Mouse (Mus musculus) liver, embryonic 13.5 days (tissue): ENCODE data around the gene Dnajc28. TPM values are rescaled to one million over a fixed set of nuclear protein-coding genes. Genes with fewer than 3 reads are reported as not detected.

ENCODE experiments used
- ATAC-seq: fragments of 200-750 bp; cut with Nextera tagmentation; 2 replicates; pipeline ENCODE4 v1.8.0; 2017; ENCODE audit warnings: low read depth, mild to moderate bottlenecking, moderate number of reproducible peaks, moderate library complexity
- DNase-seq: peaks from one replicate; pipeline ENCODE4 v3.0.0; 2022
- H3K27ac ChIP-seq: fragments of 300-500 bp; sonication (generic); 2 replicates; pipeline ENCODE4 v1.5.1; 2015; ENCODE audit warnings: moderate library complexity, mild to moderate bottlenecking, inconsistent platforms
- H3K27me3 ChIP-seq: fragments of 300-500 bp; sonication (generic); 2 replicates; pipeline ENCODE4 v1.6.1; 2015; ENCODE audit warnings: mild to moderate bottlenecking, inconsistent platforms
- H3K36me3 ChIP-seq: fragments of 300-500 bp; sonication (generic); 2 replicates; pipeline ENCODE4 v1.6.1; 2015; ENCODE audit warnings: mild to moderate bottlenecking, inconsistent platforms
- H3K4me1 ChIP-seq: fragments of 300-500 bp; sonication (generic); replicated peaks from 2 replicates; pipeline ENCODE4 v1.6.1; 2015; ENCODE audit warnings: inconsistent platforms
- H3K4me2 ChIP-seq: fragments of 300-500 bp; sonication (generic); 2 replicates; pipeline ENCODE4 v1.6.1; 2015; ENCODE audit warnings: inconsistent platforms, mild to moderate bottlenecking, moderate library complexity
- H3K4me3 ChIP-seq: fragments of 300-500 bp; sonication (generic); replicated peaks from 2 replicates; pipeline ENCODE4 v1.5.1; 2015; ENCODE audit warnings: mild to moderate bottlenecking, inconsistent platforms
- H3K9ac ChIP-seq: fragments of 300-500 bp; sonication (generic); 2 replicates; pipeline ENCODE4 v1.6.1; 2015; ENCODE audit warnings: mild to moderate bottlenecking, inconsistent platforms
- H3K9me3 ChIP-seq: fragments of 300-500 bp; sonication (generic); replicated peaks from 2 replicates; pipeline ENCODE4 v1.6.1; 2016; ENCODE audit warnings: inconsistent platforms
- WGBS: fragments of 180-500 bp; shearing (Covaris S2); methylation state at CpG from one replicate; pipeline ENCODE4 v1.1.7; 2015; ENCODE audit not compliant: insufficient replicate concordance; 5-methylcytosine and 5-hydroxymethylcytosine counted together
- polyA plus RNA-seq: library from polyadenylated mRNA; unstranded; fragments of >200 nt; fragmentation: Nextera tagmentation; extraction: Ambion mirVana; gene quantifications from 2 replicates; pipeline ENCODE4 v1.2.1, GENCODE M21; 2015

Dnajc28 gene
- 1.4 and 2.5 TPM in 2 replicates for polyA plus RNA-seq

GRCm38 (mm10) chr16:91618511-91619501 lies at the start of gene Dnajc28:
Gene Dnajc28, minus strand, starts transcription at chr16:91619026.
- H3K27me3 ChIP-seq = 0 out of 2 replicates have a peak, but pooled peaks cover 5% of the 10 kb centered on the region
- DNase-seq (peak; percentile 75), ATAC-seq (peak; percentile 92)
- 10% methylated on average over 39 of the region's 39 CpGs for WGBS
- H3K9ac ChIP-seq = peak within 1 kb of the TSS; percentile 80
- H3K4me1 ChIP-seq = peaks cover 7% of the 10 kb centered on the region
- H3K9me3 ChIP-seq = no peaks in the 10 kb centered on the region
- H3K4me3 ChIP-seq = peak within 1 kb of the TSS; percentile 74
- peak within 1 kb of the TSS; percentile 82 for H3K4me2 ChIP-seq
- H3K27ac ChIP-seq = peak within 1 kb of the TSS; percentile 15; the same call in 1 of the 2 replicates
- peaks cover 42% of the 10 kb centered on the region for H3K36me3 ChIP-seq

GRCm38 (mm10) chr16:91663795-91664194 lies 45.0 kb upstream of the Dnajc28 start:
- ATAC-seq = no peak
- H3K9ac ChIP-seq = no peak overlapping the region
- WGBS = 90% methylated on average over 3 of the region's 3 CpGs

GRCm38 (mm10) chr16:91662336-91662735 lies 43.5 kb upstream of the Dnajc28 start:
- H3K4me2 ChIP-seq = no peak overlapping the region
- DNase-seq (no peak), ATAC-seq (no peak)
- 93% methylated on average over 16 of the region's 16 CpGs for WGBS
- no peaks in the 10 kb centered on the region for H3K4me1 ChIP-seq
- H3K9ac ChIP-seq = no peak overlapping the region
- H3K36me3 ChIP-seq = peaks cover 97% of the 10 kb centered on the region
- no peaks in the 10 kb centered on the region for H3K27me3 ChIP-seq
- H3K4me3 ChIP-seq = no peak overlapping the region
- no peak overlapping the region for H3K27ac ChIP-seq
- peaks cover 12% of the 10 kb centered on the region; the same call in 1 of the 2 replicates for H3K9me3 ChIP-seq

More at GRCm38 (mm10) chr16:91663795-91664194, 45.0 kb upstream of the Dnajc28 start:
- no peaks in the 10 kb centered on the region for H3K27me3 ChIP-seq
- H3K9me3 ChIP-seq = peaks cover 8% of the 10 kb centered on the region; the same call in 1 of the 2 replicates
- no peak for DNase-seq
- H3K36me3 ChIP-seq = peaks cover 93% of the 10 kb centered on the region
- no peaks in the 10 kb centered on the region for H3K4me1 ChIP-seq
- no peak overlapping the region for H3K4me3 ChIP-seq
- H3K27ac ChIP-seq = no peak overlapping the region
- no peak overlapping the region for H3K4me2 ChIP-seq

GRCm38 (mm10) chr16:91661397-91661796 lies 42.6 kb upstream of the Dnajc28 start:
- no peaks in the 10 kb centered on the region for H3K27me3 ChIP-seq
- H3K9ac ChIP-seq = no peak overlapping the region
- DNase-seq = no peak
- H3K9me3 ChIP-seq = peaks cover 12% of the 10 kb centered on the region; the same call in 1 of the 2 replicates
- 77% methylated on average over 1 of the region's 1 CpGs for WGBS
- H3K4me1 ChIP-seq = no peaks in the 10 kb centered on the region
- H3K36me3 ChIP-seq = peaks cover 97% of the 10 kb centered on the region
- H3K4me3 ChIP-seq = no peak overlapping the region
- no peak overlapping the region for H3K4me2 ChIP-seq
- H3K27ac ChIP-seq = no peak overlapping the region
- no peak for ATAC-seq

- Histone ChIP-seq H3K4me3 (no peak overlapping the region), H3K9ac (no peak overlapping the region), H3K4me2 (no peak overlapping the region), H3K36me3 (peaks cover 97% of the 10 kb centered on the region), H3K27me3 (no peaks in the 10 kb centered on the region), H3K9me3 (peaks cover 12% of the 10 kb centered on the region; the same call in 1 of the 2 replicates), H3K4me1 (no peaks in the 10 kb centered on the region), H3K27ac (no peak overlapping the region)
- ATAC-seq (no peak), DNase-seq (no peak)
- WGBS = 96% methylated on average over 20 of the region's 20 CpGs
These were observed 41.0 kb upstream of the Dnajc28 start for GRCm38 (mm10) chr16:91659798-91660197.

- H3K27me3 ChIP-seq = no peaks in the 10 kb centered on the region
- H3K4me1 ChIP-seq = no peaks in the 10 kb centered on the region
- 91% methylated on average over 5 of the region's 5 CpGs for WGBS
- H3K36me3 ChIP-seq = peaks cover 97% of the 10 kb centered on the region
- no peak overlapping the region for H3K27ac ChIP-seq
- DNase-seq (no peak), ATAC-seq (no peak)
- H3K9me3 ChIP-seq = peaks cover 12% of the 10 kb centered on the region; the same call in 1 of the 2 replicates
- H3K4me3 ChIP-seq = no peak overlapping the region
- H3K9ac ChIP-seq = no peak overlapping the region
- no peak overlapping the region for H3K4me2 ChIP-seq
These were observed 39.6 kb upstream of the Dnajc28 start for GRCm38 (mm10) chr16:91658471-91658870.

GRCm38 (mm10) chr16:91657285-91657684 lies 38.5 kb upstream of the Dnajc28 start:
- Histone ChIP-seq H3K9ac (no peak overlapping the region), H3K36me3 (peaks cover 93% of the 10 kb centered on the region), H3K9me3 (peaks cover 12% of the 10 kb centered on the region; the same call in 1 of the 2 replicates), H3K4me3 (no peak overlapping the region), H3K4me2 (no peak overlapping the region), H3K27me3 (no peaks in the 10 kb centered on the region), H3K27ac (no peak overlapping the region), H3K4me1 (peaks cover 4% of the 10 kb centered on the region)
- DNase-seq (no peak), ATAC-seq (no peak; the same call in 1 of the 2 replicates)
- WGBS = 96% methylated on average over 17 of the region's 17 CpGs

GRCm38 (mm10) chr16:91655285-91655684 lies 36.5 kb upstream of the Dnajc28 start:
- WGBS = 97% methylated on average over 9 of the region's 9 CpGs
- H3K36me3 ChIP-seq = peaks cover 90% of the 10 kb centered on the region
- DNase-seq (no peak), ATAC-seq (no peak; the same call in 1 of the 2 replicates)
- no peak overlapping the region for H3K4me2 ChIP-seq
- H3K9me3 ChIP-seq = peaks cover 11% of the 10 kb centered on the region; the same call in 1 of the 2 replicates
- no peak overlapping the region for H3K4me3 ChIP-seq
- H3K4me1 ChIP-seq = peaks cover 18% of the 10 kb centered on the region
- H3K27me3 ChIP-seq = no peaks in the 10 kb centered on the region
- no peak overlapping the region for H3K9ac ChIP-seq
- no peak overlapping the region for H3K27ac ChIP-seq

GRCm38 (mm10) chr16:91652191-91652590 lies 33.4 kb upstream of the Dnajc28 start:
- 92% methylated on average over 3 of the region's 3 CpGs for WGBS
- Histone ChIP-seq H3K9me3 (no peaks in the 10 kb centered on the region), H3K9ac (no peak overlapping the region), H3K4me3 (no peak overlapping the region), H3K4me1 (peaks cover 28% of the 10 kb centered on the region), H3K36me3 (peaks cover 59% of the 10 kb centered on the region), H3K27me3 (no peaks in the 10 kb centered on the region), H3K4me2 (no peak overlapping the region), H3K27ac (no peak overlapping the region)
- DNase-seq (no peak), ATAC-seq (no peak)

GRCm38 (mm10) chr16:91649781-91650180 lies 31.0 kb upstream of the Dnajc28 start:
- peaks cover 36% of the 10 kb centered on the region for H3K4me1 ChIP-seq
- H3K27ac ChIP-seq = no peak overlapping the region
- H3K27me3 ChIP-seq = no peaks in the 10 kb centered on the region
- H3K9me3 ChIP-seq = no peaks in the 10 kb centered on the region
- no peak for DNase-seq
- ATAC-seq = no peak
- H3K9ac ChIP-seq = peak overlapping the region; percentile 58
- peak overlapping the region; percentile 26; the same call in 1 of the 2 replicates for H3K4me3 ChIP-seq
- H3K36me3 ChIP-seq = peaks cover 35% of the 10 kb centered on the region
- peak overlapping the region; percentile 41 for H3K4me2 ChIP-seq

GRCm38 (mm10) chr16:91649246-91649645 lies 30.4 kb upstream of the Dnajc28 start:
- ATAC-seq = no peak
- Histone ChIP-seq H3K4me3 (peak overlapping the region; percentile 87), H3K4me2 (peak overlapping the region; percentile 85), H3K36me3 (peaks cover 30% of the 10 kb centered on the region), H3K9me3 (no peaks in the 10 kb centered on the region), H3K9ac (peak overlapping the region; percentile 76), H3K27me3 (no peaks in the 10 kb centered on the region), H3K27ac (no peak overlapping the region), H3K4me1 (peaks cover 41% of the 10 kb centered on the region)
- DNase-seq = no peak
- 33% methylated on average over 3 of the region's 3 CpGs for WGBS
